Mouse (Mus musculus): Measurements from ENCODE around the gene Suz12.

DNA sequence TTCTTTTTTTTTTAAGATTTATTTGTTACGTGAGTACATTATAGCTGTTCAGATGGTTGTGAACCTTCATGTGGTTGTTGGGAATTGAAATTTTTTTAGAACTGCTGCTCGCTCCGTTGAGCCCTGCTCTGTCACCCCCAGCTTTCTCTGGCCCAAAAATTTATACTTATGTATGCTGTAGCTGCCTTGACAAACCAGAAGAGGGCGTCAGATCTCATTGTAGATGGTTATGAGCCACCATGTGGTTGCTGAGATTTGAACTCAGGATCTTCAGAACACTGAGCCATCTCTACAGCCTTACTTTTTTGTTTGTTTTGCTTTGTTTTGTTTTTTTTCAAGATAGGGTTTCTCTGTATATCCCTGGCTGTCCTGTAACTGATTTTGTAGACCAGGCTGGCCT is 28.4 kb downstream of the Suz12 start:
- TF ChIP-seq CTCF (IDR thresholded peaks at IDR 0.05; ENCODE audit: extremely low read depth, insufficient read depth, insufficient read length, insufficient replicate concordance) (no peak), POLR2A (IDR thresholded peaks at IDR 0.05; ENCODE audit: low read depth, low read length) (no peak)

Measured in spleen, adult 2 months (tissue).